Mouse (Mus musculus) erythroblast, embryonic 14.5 days (primary cell): Measurements from ENCODE around the gene Mrpl46.

Source experiments
- GATA1 ChIP-seq: IDR thresholded peaks from 2 replicates; pipeline ENCODE4 v1.6.1; 2012; ENCODE audit warnings: low read length, inconsistent platforms, mixed read lengths
- TAL1 ChIP-seq: IDR thresholded peaks from 3 replicates; pipeline ENCODE4 v1.6.1; 2012; ENCODE audit warnings: low read length, inconsistent platforms, mixed read lengths

DNA sequence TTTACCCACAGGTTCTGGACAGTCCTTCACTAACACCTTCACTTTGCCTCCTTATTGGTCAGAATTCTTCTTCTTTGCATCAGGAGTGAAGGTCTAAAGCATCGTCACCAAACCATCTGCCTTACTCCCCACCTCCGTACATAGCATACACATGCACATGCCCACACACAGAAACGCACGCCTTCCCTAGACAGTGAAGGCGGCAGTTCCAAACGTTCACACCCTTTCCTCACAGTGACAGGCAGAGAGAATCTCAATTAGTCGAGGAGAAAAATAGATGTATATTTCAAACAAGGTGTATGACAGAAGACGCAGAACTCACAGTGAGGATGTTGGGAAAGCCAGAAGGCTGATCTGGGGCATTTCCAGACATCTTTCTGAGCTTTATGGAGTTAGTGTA lies 51.9 kb downstream of the Mrpl46 start:
- TF ChIP-seq GATA1, result no peak
- TF ChIP-seq TAL1, result no peak
